Mouse (Mus musculus) forebrain, embryonic 15.5 days (tissue): ENCODE measurements around the gene Atg14. TPM values are rescaled to one million over a fixed set of nuclear protein-coding genes. Genes with fewer than 3 reads are reported as not detected.
"Not testable (repeated sequence)": the region's sequence is repeated elsewhere in the genome, so short reads cannot be mapped to it uniquely, and the experiment has no call there.

ENCODE experiments used
- ATAC-seq: fragments of 200-750 bp; cut with Nextera tagmentation; replicated peaks from 2 replicates; pipeline ENCODE4 v1.8.0; 2017; ENCODE audit warnings: mild to moderate bottlenecking, moderate TSS enrichment, moderate library complexity
- H3K27ac ChIP-seq: fragments of 300-500 bp; sonication (generic); replicated peaks from 2 replicates; pipeline ENCODE4 v1.5.1; 2015; ENCODE audit warnings: mild to moderate bottlenecking, inconsistent platforms
- H3K27me3 ChIP-seq: fragments of 300-500 bp; sonication (generic); 2 replicates; pipeline ENCODE4 v1.6.1; 2015; ENCODE audit warnings: inconsistent platforms
- H3K36me3 ChIP-seq: fragments of 300-500 bp; sonication (generic); 2 replicates; pipeline ENCODE4 v1.6.1; 2015; ENCODE audit warnings: mild to moderate bottlenecking, inconsistent platforms
- H3K4me1 ChIP-seq: fragments of 300-500 bp; sonication (generic); 2 replicates; pipeline ENCODE4 v1.6.1; 2015; ENCODE audit warnings: inconsistent platforms
- H3K4me2 ChIP-seq: fragments of 300-500 bp; sonication (generic); replicated peaks from 2 replicates; pipeline ENCODE4 v1.6.1; 2015; ENCODE audit warnings: mild to moderate bottlenecking, inconsistent platforms
- H3K4me3 ChIP-seq: fragments of 300-500 bp; sonication (generic); 2 replicates; pipeline ENCODE4 v1.5.1; 2015; ENCODE audit warnings: mild to moderate bottlenecking, inconsistent platforms
- H3K9ac ChIP-seq: fragments of 300-500 bp; sonication (generic); replicated peaks from 2 replicates; pipeline ENCODE4 v1.6.1; 2015; ENCODE audit warnings: mild to moderate bottlenecking, inconsistent platforms
- H3K9me3 ChIP-seq: fragments of 300-500 bp; sonication (generic); 2 replicates; pipeline ENCODE4 v1.6.1; 2016; ENCODE audit warnings: inconsistent platforms
- WGBS: fragments of 180-500 bp; shearing (Covaris S2); methylation state at CpG from one replicate; pipeline ENCODE4 v1.1.7; 2015; ENCODE audit warnings: mixed read lengths; 5-methylcytosine and 5-hydroxymethylcytosine counted together
- polyA plus RNA-seq: library from polyadenylated mRNA; unstranded; fragments of >200 nt; fragmentation: Nextera tagmentation; extraction: Ambion mirVana; gene quantifications from 2 replicates; pipeline ENCODE4 v1.2.1, GENCODE M21; 2015

Atg14 gene
- polyA plus RNA-seq, 1 experiment from 2014 or later, result 21.8 TPM

DNA sequence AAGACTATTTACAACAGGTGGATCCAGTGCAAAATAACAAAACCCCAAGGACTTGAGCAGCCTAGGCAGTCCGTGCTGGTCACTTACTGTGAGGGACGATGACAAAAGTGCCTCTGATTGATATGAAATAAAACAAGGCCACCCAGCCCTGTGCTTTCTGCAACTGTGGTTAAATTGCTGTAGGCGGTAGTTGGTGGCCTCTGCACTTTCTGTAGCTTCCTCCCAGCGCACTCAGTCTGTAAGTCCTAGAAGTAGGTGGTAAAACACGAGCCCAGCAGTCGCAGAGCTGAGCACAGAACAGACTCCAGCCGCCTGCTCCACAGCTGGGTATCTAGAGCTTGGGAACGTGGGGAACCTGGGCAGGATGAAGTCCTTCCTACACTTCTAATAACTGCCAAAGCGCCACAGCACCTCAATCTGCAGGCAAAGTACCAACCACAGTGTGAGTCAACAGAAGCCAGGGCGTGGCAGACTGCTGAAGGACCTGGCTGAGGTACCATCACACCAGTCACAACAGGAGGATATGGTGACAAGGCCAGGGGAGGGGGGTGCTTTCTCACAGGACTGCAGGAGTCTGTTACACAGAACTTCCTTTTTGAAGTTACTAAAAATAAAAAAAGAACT is 29.0 kb downstream of the Atg14 start:
- no peak overlapping the region for H3K9ac ChIP-seq
- ATAC-seq, result no peak
- H3K27me3 ChIP-seq, result no peaks in the 10 kb centered on the region
- no peaks in the 10 kb centered on the region for H3K9me3 ChIP-seq
- H3K36me3 ChIP-seq, result peaks cover 63% of the 10 kb centered on the region
- no peaks in the 10 kb centered on the region for H3K4me1 ChIP-seq
- 93% methylated on average over 10 of the region's 10 CpGs for WGBS
- H3K4me3 ChIP-seq, result no peak overlapping the region
- H3K27ac ChIP-seq, result no peak overlapping the region
- no peak overlapping the region for H3K4me2 ChIP-seq

DNA sequence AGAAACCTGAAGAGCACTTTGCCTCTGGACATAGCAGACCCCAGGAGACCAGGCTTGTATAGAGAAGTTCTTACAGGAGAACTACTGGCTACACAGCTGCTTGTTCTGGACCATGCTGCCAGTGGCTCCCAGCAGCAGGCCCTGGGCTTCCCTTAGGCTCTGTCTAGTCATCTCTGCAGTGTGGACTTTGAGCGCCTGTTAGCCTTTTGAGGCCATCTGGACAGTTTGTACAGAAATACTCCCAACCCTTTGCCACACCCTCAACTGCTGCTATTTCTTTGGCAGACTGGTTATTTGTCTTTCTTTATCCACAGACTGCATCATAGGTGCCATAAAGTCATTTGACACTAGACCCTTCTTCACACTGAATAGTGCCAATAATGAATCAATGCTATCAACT is 35.4 kb downstream of the Atg14 start:
- WGBS, result 90% methylated on average over 1 of the region's 1 CpGs
- ATAC-seq, result no peak
- H3K4me3 ChIP-seq, result no peak overlapping the region
- H3K27me3 ChIP-seq, result no peaks in the 10 kb centered on the region
- H3K9me3 ChIP-seq, result no peaks in the 10 kb centered on the region
- H3K9ac ChIP-seq, result no peak overlapping the region
- H3K36me3 ChIP-seq, result peaks cover 8% of the 10 kb centered on the region; the same call in 1 of the 2 replicates
- no peak overlapping the region for H3K4me2 ChIP-seq
- no peak overlapping the region for H3K27ac ChIP-seq
- H3K4me1 ChIP-seq, result peaks cover 5% of the 10 kb centered on the region; the same call in 1 of the 2 replicates

DNA sequence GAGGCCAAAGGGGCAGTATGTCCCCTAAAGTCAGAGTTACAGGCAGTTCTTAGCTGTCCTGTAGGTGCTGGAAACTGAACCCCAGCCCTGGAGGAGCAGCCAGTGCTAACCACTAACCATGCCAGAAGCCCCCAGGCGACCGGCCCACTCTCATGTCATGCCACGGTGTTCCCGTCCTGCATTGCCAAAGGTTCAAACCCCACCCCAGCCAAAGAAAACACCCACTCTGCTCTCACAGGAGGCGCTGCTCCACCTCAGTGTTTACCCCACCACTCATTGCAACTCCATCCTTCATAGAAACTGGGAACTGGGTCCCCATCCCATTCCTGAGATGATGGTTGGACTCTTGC is 36.3 kb downstream of the Atg14 start:
- Histone ChIP-seq H3K4me2 (no peak overlapping the region), H3K9ac (no peak overlapping the region), H3K4me3 (no peak overlapping the region), H3K27ac (no peak overlapping the region), H3K27me3 (no peaks in the 10 kb centered on the region), H3K36me3 (0 out of 2 replicates have a peak, but pooled peaks cover 3% of the 10 kb centered on the region), H3K9me3 (no peaks in the 10 kb centered on the region), H3K4me1 (peaks cover 5% of the 10 kb centered on the region; the same call in 1 of the 2 replicates)
- WGBS, result 85% methylated on average over 5 of the region's 5 CpGs
- ATAC-seq, result peak; percentile 27; the same call in 1 of the 2 replicates

DNA sequence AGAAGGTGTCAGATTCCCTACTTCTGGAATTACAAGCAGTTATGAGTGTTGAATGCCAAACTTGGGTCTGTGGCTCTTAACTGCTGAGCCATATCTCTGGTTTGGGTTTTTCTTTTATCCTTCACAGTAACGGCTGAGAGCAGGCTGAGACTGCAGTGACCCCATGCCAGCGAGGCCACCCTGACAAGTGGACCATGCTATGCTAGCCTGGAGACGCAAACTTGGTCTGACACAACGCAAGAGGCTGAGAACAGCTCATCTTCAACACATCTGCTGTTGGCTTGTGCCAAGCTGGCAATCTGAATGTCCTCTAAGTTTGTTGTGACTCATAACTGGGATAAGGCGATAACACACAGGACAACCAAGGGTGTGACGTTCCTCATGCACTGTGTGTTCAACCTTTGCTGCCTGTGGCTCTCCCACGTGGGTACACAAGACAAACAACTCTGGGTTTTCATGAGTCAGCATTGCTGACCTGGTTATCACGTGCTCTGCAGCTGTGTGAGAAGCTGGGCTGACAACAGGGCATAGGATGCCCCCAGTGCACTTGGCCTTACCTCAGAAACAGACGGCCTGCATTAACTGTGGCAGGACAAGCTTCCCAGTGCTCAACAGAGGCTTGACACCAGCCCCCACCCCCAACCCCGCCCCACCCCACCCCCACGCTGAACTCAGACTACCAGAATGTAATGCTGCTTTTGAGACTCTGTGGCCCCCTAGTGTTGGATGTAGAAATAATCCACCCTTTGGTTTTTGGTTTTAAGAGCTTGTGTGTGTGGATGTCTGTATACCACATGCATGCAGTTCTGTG is 36.9 kb downstream of the Atg14 start:
- Histone ChIP-seq H3K27me3 (no peaks in the 10 kb centered on the region), H3K4me2 (no peak overlapping the region), H3K9me3 (no peaks in the 10 kb centered on the region), H3K36me3 (0 out of 2 replicates have a peak, but pooled peaks cover 3% of the 10 kb centered on the region), H3K4me3 (no peak overlapping the region), H3K27ac (no peak overlapping the region), H3K4me1 (peaks cover 5% of the 10 kb centered on the region; the same call in 1 of the 2 replicates), H3K9ac (no peak overlapping the region)
- peak; percentile 49 for ATAC-seq
- 45% methylated on average over 11 of the region's 11 CpGs for WGBS

DNA sequence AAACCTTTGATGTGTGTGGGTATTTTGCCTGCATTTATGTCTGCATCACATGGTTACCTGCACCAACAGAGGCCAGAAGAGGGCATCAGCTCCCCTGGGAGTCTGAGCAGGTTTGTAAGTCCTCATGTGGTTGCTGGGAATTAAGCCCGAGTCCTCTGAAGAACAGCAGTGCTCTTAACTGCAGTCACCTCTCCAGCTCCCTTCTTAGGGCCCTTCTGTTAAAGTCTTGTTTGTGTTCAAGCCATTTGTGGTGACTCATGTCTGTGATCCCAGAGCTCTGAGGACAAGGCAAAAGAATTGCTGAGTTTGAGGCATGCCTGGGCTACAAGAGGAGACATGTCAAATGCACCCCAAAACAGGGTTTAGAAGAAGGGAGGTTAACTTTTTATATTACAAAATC is 38.0 kb downstream of the Atg14 start:
- Histone ChIP-seq H3K4me1 (peaks cover 5% of the 10 kb centered on the region; the same call in 1 of the 2 replicates), H3K27ac (no peak overlapping the region), H3K9ac (no peak overlapping the region), H3K9me3 (no peaks in the 10 kb centered on the region), H3K27me3 (no peaks in the 10 kb centered on the region), H3K4me2 (no peak overlapping the region), H3K4me3 (no peak overlapping the region), H3K36me3 (0 out of 2 replicates have a peak, but pooled peaks cover 3% of the 10 kb centered on the region)
- no peak for ATAC-seq
- 80% methylated on average over 1 of the region's 1 CpGs for WGBS

DNA sequence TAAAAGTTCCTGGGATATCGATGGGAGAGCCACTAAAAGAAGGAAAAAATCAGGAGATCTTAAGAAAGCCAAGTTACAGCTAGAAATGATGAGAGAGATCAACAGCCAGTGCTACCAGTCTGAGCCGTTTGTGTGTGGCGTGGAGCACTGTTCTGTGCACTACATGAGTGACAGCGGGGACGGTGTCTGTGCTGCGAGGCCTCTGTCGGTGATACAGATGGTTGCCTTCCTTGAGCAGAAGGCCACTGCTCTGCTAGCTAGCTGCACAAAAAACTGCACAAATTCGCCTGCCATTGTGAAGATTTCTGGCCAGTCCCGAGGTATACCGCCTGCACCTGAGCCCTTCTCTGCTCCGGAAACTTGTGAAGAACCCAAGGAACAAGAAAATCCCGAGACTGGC is 40.9 kb downstream of the Atg14 start:
- H3K9me3 ChIP-seq, H3K4me3 ChIP-seq, H3K27ac ChIP-seq, H3K4me2 ChIP-seq, H3K27me3 ChIP-seq, ATAC-seq, H3K9ac ChIP-seq, H3K4me1 ChIP-seq, H3K36me3 ChIP-seq: not testable (repeated sequence)
- 89% methylated on average over 12 of the region's 12 CpGs for WGBS

DNA sequence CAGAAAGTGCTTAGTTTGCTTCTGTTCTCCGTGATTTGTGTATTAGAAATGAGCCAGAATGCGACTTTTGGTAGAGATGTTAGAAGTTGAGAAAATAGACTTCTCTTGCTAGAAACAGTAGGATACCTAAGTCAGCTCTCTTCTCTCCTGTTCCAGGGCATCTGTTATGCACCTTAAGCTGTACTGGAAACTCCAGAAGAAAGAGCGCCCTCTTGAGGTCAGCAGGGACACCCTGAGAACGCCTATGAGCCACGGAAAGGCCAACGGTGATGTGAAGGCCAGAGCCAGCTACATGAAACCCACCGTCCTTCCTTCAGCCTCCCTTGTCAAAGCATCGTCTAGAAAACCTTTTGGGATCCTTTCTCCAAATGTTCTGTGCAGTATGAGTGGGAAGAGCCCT is 41.4 kb downstream of the Atg14 start:
- no peak overlapping the region for H3K9ac ChIP-seq
- ATAC-seq, result no peak
- H3K27me3 ChIP-seq, result no peaks in the 10 kb centered on the region
- H3K4me1 ChIP-seq, result peaks cover 5% of the 10 kb centered on the region; the same call in 1 of the 2 replicates
- H3K4me3 ChIP-seq, result no peak overlapping the region
- no peaks in the 10 kb centered on the region for H3K9me3 ChIP-seq
- no peak overlapping the region for H3K27ac ChIP-seq
- 0 out of 2 replicates have a peak, but pooled peaks cover 3% of the 10 kb centered on the region for H3K36me3 ChIP-seq
- H3K4me2 ChIP-seq, result no peak overlapping the region
- 34% methylated on average over 8 of the region's 8 CpGs for WGBS

DNA sequence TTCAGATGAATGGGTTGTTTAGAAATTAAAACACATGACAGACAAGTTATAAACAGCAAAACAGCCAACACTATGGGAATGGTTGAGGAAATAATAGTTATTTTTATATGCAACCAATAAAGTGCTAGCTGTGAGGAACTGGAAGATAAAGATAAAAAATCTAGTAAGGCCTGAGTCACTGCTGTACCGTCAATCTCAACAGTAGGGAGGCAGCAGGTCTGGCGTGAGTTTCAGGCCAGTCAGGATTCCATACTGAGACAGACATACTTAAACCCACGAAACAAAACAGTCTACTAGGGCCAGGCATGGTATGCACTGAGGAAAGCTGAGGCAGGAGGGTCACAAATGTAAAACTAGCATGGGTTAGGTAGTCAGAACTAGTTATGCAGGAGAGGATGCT is 42.2 kb downstream of the Atg14 start:
- H3K27me3 ChIP-seq, result no peaks in the 10 kb centered on the region
- WGBS, result 91% methylated on average over 3 of the region's 3 CpGs

DNA sequence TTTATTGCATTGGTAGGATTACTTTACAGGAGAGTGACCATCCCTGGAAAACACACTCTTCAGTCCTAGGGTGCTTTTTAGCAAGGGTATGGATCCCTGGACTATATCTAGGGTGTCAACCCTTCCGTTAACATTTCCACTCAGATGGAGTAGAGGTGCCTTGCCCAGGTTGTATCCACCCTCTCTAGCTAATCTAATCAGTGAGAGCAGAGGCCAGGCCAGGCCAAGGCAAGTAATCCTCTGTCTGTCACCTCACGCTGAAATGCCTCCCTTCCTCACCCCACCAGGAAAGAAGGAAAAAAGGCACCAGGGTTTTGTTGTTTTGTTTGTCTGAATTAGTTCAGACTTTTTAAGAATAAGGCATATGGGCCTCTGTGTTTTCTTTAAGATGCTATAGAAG is 42.6 kb downstream of the Atg14 start:
- ATAC-seq, result no peak
- Histone ChIP-seq H3K9me3 (no peaks in the 10 kb centered on the region), H3K27ac (no peak overlapping the region), H3K4me1 (no peaks in the 10 kb centered on the region), H3K4me3 (no peak overlapping the region), H3K4me2 (no peak overlapping the region), H3K36me3 (0 out of 2 replicates have a peak, but pooled peaks cover 3% of the 10 kb centered on the region), H3K27me3 (no peaks in the 10 kb centered on the region), H3K9ac (no peak overlapping the region)
- WGBS, result 84% methylated on average over 2 of the region's 2 CpGs

More for the DNA sequence above, 42.2 kb downstream of the Atg14 start:
- Histone ChIP-seq H3K36me3 (0 out of 2 replicates have a peak, but pooled peaks cover 3% of the 10 kb centered on the region), H3K4me2 (no peak overlapping the region), H3K9ac (no peak overlapping the region), H3K4me1 (no peaks in the 10 kb centered on the region), H3K4me3 (no peak overlapping the region), H3K27ac (no peak overlapping the region), H3K9me3 (no peaks in the 10 kb centered on the region)
- ATAC-seq, result no peak

DNA sequence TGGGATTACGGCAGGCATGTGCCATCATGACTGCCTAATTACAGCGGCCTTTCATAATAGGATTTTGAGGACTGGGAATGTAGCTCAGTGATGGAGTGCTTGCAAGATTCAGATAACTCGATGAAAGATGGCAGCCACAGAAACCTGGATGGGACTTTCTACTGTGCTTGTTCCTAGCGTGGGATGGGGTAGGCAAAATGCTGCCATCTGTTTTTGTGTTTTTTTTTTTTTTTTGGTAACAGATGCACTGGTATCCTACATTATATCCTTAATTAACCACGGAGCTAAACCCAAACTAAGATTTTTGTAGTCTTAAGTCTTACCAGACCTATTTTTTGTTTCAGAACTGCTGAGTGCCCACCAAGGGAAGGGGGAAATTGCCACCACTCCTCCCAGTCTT is 44.6 kb downstream of the Atg14 start:
- no peak for ATAC-seq
- H3K4me3 ChIP-seq, result no peak overlapping the region
- no peaks in the 10 kb centered on the region for H3K9me3 ChIP-seq
- 72% methylated on average over 5 of the region's 5 CpGs for WGBS
- no peaks in the 10 kb centered on the region for H3K4me1 ChIP-seq
- H3K27ac ChIP-seq, result no peak overlapping the region
- no peaks in the 10 kb centered on the region for H3K36me3 ChIP-seq
- H3K27me3 ChIP-seq, result no peaks in the 10 kb centered on the region
- no peak overlapping the region for H3K4me2 ChIP-seq
- no peak overlapping the region for H3K9ac ChIP-seq

DNA sequence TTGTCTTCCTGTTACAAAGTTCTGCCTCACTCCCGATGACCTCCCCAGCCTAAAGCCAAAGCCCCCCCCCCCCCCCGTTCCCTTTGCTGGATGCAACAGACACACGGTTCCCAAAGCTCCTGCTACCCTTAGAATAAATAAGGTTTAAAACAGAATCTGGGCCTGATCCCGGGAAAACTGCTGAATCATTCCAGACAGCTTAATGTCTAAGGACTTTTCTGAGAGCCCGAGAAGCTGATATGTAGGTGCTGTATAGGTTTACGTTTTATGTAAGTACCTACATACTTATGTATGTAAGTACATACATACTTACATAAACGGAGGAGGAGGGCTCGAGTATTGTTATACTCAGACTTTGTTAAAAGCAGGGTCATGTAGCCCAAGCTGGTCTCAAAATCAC is 45.1 kb downstream of the Atg14 start:
- WGBS, result 86% methylated on average over 8 of the region's 8 CpGs
- no peaks in the 10 kb centered on the region for H3K27me3 ChIP-seq
- ATAC-seq, result no peak
- H3K4me2 ChIP-seq, result no peak overlapping the region
- no peaks in the 10 kb centered on the region for H3K4me1 ChIP-seq
- no peaks in the 10 kb centered on the region for H3K9me3 ChIP-seq
- no peak overlapping the region for H3K27ac ChIP-seq
- no peak overlapping the region for H3K4me3 ChIP-seq
- no peak overlapping the region for H3K9ac ChIP-seq
- H3K36me3 ChIP-seq, result no peaks in the 10 kb centered on the region

DNA sequence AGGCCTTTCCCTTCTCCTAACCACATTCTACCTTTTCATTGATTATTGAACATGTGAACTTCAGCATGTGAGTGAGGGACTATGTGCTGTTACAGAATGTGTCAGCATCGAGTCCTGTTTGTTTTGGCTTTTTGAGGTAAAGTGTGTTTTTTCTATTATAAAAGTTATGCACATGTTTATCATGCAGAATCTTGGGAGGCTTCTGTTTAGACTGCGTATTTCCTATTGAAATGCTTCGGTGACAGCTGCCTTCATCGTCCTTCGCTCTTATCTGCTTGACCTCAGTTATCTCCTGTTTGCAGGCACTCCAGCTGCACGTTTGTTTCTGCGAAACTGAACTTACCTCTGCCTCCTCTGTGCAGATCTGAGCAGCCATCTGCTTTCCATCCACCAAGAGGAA is 48.1 kb downstream of the Atg14 start:
- no peak overlapping the region for H3K4me3 ChIP-seq
- no peaks in the 10 kb centered on the region for H3K4me1 ChIP-seq
- no peaks in the 10 kb centered on the region for H3K36me3 ChIP-seq
- ATAC-seq, result no peak
- no peak overlapping the region for H3K4me2 ChIP-seq
- H3K27me3 ChIP-seq, result no peaks in the 10 kb centered on the region
- no peaks in the 10 kb centered on the region for H3K9me3 ChIP-seq
- no peak overlapping the region for H3K9ac ChIP-seq
- H3K27ac ChIP-seq, result no peak overlapping the region
- WGBS, result 92% methylated on average over 7 of the region's 7 CpGs
